Mouse (Mus musculus): ENCODE measurements around the gene Med29.
"Not testable (repeated sequence)": the region's sequence is repeated elsewhere in the genome, so short reads cannot be mapped to it uniquely, and the experiment has no call there.

Med29 gene

DNA sequence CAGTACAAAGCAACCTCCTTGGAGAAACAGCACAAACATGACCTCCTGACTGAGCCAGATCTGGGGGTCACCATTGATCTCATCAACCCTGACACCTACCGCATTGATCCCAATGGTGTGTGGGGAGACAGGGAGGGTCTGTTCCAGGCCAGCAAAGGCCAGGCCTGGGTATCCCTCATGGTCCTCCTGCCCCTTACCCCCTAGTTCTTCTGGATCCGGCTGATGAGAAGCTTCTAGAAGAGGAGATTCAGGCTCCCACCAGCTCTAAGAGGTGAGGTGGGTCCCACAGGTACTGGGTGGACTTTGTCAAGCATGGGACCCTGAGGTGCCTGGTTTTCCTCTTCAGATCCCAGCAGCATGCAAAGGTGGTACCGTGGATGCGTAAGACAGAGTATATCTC lies 2.9 kb upstream of the Med29 start:
- no peak for DNase-seq

DNA sequence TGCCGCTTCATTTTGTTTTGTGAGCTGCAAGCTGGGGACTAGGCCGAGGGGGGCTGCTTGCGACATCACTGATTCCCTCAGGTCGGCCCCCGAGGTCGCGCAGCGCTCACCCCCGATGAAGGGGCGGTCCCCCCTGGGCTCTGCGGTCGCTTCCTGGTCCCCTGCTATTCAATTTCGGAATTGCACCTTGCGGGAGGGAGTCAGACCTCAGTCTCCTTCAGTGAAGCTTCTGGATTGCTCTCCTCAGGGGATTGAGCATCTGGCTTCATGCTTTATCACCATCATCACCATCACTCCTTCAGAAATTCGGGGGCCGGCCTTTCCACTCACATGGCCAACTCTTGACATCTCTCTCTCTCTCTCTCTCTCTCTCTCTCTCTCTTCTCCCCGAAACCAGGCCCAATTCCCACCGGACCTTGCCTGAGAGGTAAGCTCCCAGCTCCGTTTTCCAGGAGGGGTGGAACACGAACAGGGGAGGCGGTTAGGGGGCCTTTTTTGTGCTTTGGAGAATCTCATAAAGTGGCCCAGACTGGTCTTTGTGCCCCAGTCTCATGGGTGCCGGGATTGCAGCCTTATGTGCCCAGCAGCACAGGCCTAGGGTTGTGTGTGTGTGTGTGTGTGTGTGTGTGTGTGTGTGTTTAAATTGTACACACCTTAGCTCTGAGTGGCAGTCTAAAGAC lies 904 bp upstream of the Med29 start:
- no peak for DNase-seq

- DNase-seq = no peak
These were observed 2.2 kb downstream of the Med29 start for GRCm38 (mm10) chr7:28390331-28390730.

GRCm38 (mm10) chr7:28387384-28387783 lies 5.1 kb downstream of the Med29 start:
- not testable (repeated sequence) for DNase-seq

DNA sequence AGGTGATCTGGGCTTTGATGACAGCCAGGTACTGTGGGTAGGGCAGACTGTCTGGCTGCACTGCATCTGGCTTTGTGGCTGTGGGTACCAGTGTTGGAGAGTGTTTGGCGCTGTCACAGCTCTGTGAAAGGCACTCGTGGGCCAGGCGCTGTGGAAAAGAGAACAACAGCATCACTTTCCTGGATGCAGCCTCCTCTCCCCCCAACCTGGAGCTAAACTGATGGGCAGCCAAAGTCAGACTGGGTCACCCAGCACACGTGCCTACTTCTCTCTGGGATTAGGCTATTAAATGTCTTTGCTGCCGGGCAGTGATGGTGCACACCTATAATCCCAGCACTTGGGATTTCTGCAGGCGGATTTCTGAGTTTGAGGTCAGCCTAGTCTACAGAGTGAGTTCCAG lies 5.6 kb downstream of the Med29 start:
- not testable (repeated sequence) for DNase-seq

DNA sequence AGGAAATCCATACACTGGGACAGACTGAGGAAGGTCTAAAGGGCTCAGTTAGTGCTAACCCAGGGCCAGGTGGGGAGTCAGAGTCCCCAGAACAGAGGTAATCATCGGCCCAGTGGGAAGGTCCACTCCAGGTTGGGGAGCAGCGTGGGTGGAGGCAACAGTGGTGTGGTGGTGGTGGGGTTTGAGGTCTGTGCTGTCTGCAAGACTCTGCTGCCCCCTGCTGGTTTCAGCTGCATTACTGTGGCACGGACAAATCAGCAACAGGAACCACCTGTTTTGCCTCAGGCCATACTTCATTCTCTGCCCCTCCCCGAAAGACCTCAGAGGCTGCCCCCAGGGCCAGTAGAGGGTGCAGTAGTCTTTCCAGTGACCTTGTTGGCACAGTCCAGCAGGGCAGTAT lies 6.0 kb downstream of the Med29 start:
- peak; percentile 80 to 88 for DNase-seq

- no peak for DNase-seq
These were observed 6.5 kb downstream of the Med29 start for GRCm38 (mm10) chr7:28386007-28386406.

- no peak for DNase-seq
These were observed 7.3 kb downstream of the Med29 start for GRCm38 (mm10) chr7:28385196-28385595.

DNA sequence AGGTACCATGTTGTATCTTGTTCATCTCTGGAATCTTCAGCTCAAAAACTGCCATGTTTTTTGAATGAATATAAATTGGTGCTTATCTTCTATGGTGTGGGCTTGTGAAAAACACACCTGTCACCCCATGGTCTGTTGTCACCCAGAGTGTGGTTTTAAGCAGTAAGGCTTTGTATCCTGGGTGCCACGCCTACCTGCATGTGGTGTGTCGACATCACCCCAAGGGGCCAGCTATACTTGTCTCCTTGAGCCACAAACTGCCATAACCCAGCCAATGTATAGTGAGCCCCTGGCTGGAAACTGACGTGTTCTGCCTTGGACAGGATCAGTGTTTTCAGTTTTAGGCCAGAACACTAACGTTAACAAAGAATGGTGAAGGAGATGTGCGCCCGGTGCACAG lies 8.3 kb downstream of the Med29 start:
- no peak for DNase-seq

- DNase-seq = no peak
These were observed 8.9 kb downstream of the Med29 start for GRCm38 (mm10) chr7:28383606-28384005.

- peak; percentile 74 to 77 for DNase-seq
These were observed 9.5 kb downstream of the Med29 start for GRCm38 (mm10) chr7:28382981-28383396.

GRCm38 (mm10) chr7:28382347-28382951 lies 10.1 kb downstream of the Med29 start:
- no peak for DNase-seq

GRCm38 (mm10) chr7:28381938-28382337 lies 10.6 kb downstream of the Med29 start:
- peak; percentile 87 to 90 for DNase-seq

- DNase-seq = peak; percentile 68 to 73
These were observed 11.3 kb downstream of the Med29 start for GRCm38 (mm10) chr7:28381017-28381790.

DNA sequence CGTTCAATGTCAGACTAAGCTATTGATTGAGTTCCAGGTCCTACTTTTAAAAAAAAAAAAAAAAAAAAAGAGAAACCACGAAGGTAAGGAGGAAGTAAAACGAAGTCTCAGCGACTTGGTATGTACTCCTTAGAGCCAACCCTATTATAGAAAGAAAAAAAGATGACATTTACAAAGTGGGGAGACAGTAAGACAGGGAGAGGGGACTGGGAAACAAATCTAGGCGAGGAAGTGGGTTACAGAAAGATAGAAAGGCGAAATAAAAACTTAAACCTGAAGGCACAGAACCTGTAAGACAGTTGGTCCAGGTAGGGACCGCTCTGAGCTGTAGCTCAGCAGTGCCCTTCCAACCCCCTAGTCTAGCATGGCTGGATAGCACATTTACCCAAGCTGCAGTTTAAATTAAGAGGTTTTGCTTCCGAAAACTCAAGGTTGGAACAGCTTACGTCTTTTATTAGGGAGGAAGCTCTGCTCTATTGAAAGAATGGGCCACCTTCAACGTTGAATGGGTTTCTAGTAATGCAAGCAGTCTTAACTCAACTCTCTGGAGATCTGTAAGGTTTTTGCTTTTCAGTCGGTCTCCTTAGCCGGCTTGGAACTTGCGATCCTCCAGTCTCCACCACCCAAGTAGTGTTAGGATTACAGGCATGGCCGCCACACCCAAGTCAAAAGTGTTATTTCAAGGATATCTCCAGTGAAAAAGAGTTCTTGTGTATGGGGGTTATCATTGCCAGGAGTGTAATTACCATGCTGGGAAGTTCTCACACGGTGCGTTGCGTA lies 12.1 kb downstream of the Med29 start, which contains the start of gene Zfp36:
Gene Zfp36 (minus strand): TSS at position 17 of the 780 bp plus-strand sequence.
- DNase-seq = no peak

GRCm38 (mm10) chr7:28378769-28379651 lies 13.5 kb downstream of the Med29 start:
- DNase-seq = peak; percentile 93 to 96

- DNase-seq = peak; percentile 84 to 86
These were observed 14.3 kb downstream of the Med29 start for GRCm38 (mm10) chr7:28378066-28378690.

GRCm38 (mm10) chr7:28377190-28378065 lies 15.1 kb downstream of the Med29 start:
- peak in 1 of 2 experiments; percentile 46 for DNase-seq

DNA sequence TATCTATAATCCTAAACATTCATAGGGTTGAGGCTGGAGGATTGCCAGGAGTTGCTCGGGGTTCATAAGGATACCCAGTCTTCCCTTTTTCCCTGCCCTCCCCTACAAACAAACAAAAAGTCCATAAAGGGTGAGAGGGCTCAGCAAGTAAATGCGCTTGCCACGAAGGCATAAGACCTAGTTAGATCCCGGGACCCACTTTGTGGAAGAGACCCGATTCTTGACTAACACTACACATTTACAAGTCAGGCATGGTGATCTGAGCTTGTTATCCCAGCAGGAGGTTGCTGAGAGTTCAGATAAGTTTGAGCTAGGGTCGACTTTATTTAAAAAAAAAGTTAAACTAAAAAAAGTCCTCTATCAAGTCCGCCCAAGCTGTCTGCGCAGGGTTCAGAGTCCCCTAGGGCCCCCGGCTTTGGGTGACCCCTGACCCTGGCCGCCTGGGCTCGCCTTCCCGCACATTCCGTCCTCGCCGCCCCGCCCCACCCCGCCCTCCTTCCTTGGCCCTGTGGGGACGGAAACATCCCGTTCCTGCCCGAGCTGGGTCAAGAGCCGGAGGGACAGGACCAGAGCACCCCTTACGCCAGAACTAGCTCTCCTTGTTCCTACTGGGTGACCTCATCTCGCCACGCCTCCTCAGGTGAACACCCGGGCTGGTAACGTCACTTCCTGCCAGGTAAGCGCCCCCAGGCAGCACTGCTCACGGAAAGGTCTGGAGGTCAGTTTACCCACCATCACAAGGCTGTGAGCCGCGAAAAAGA lies 16.3 kb downstream of the Med29 start:
- DNase-seq = peak; percentile 94
